Mouse (Mus musculus): ENCODE measurements at regions not wholly inside any gene's neighbourhood (a gene's known extent, or its start where the extent isn't known, plus 50 kb on each side); places are given as distances from the start of the nearest gene placed in this dataset.

- no peak for DNase-seq
These were observed 53.9 kb upstream of the Fmo9 start for GRCm38 (mm10) chr1:166735545-166735944.

- DNase-seq = peak; percentile 8
These were observed 56.4 kb upstream of the Fmo9 start for GRCm38 (mm10) chr1:166738029-166738428.

GRCm38 (mm10) chr1:166750236-166750635 is 68.6 kb upstream of the Fmo9 start:
- no peak for DNase-seq

GRCm38 (mm10) chr1:166750777-166751176 is 69.1 kb upstream of the Fmo9 start:
- no peak for DNase-seq

- no peak for DNase-seq
These were observed 69.8 kb upstream of the Fmo9 start for GRCm38 (mm10) chr1:166751436-166751835.

- no peak for DNase-seq
These were observed 71.5 kb upstream of the Fmo9 start for GRCm38 (mm10) chr1:166752990-166753709.

GRCm38 (mm10) chr1:166758987-166759386 is 77.3 kb upstream of the Fmo9 start:
- DNase-seq = no peak

- DNase-seq = no peak
These were observed 91.5 kb upstream of the Fmo9 start for GRCm38 (mm10) chr1:166773114-166773513.

- peak; percentile 27 for DNase-seq
These were observed 100.5 kb upstream of the Fmo9 start for GRCm38 (mm10) chr1:166782106-166782505.

GRCm38 (mm10) chr1:166787945-166788344 is 106.3 kb upstream of the Fmo9 start:
- DNase-seq = no peak

GRCm38 (mm10) chr1:166788824-166789399 is 107.3 kb upstream of the Fmo9 start:
- DNase-seq = no peak

GRCm38 (mm10) chr1:166793052-166793716 is 111.5 kb upstream of the Fmo9 start:
- DNase-seq = no peak

- DNase-seq = no peak
These were observed 112.1 kb upstream of the Fmo9 start for GRCm38 (mm10) chr1:166793717-166794081.

- DNase-seq = peak; percentile 4
These were observed 113.1 kb upstream of the Fmo9 start for GRCm38 (mm10) chr1:166794622-166795244.

GRCm38 (mm10) chr1:166795613-166796012 is 114.0 kb upstream of the Fmo9 start:
- DNase-seq = no peak

- no peak for DNase-seq
These were observed 114.8 kb upstream of the Fmo9 start for GRCm38 (mm10) chr1:166796362-166796925.

- DNase-seq = no peak
These were observed 115.3 kb upstream of the Fmo9 start for GRCm38 (mm10) chr1:166796931-166797330.

GRCm38 (mm10) chr1:166800953-166801603 is 119.4 kb upstream of the Fmo9 start:
- no peak for DNase-seq

GRCm38 (mm10) chr1:166801929-166802328 is 120.3 kb upstream of the Fmo9 start:
- no peak for DNase-seq

- DNase-seq = no peak
These were observed 122.3 kb upstream of the Fmo9 start for GRCm38 (mm10) chr1:166803928-166804327.

GRCm38 (mm10) chr1:166804333-166804732 is 122.7 kb upstream of the Fmo9 start:
- DNase-seq = no peak

- peak; percentile 8 for DNase-seq
These were observed 125.7 kb upstream of the Fmo9 start for GRCm38 (mm10) chr1:166807163-166807945.

Measured in lung, postnatal 10 days (tissue).